In genomic region chr9:83925688-83926041, GRCm38 (mm10) we compare ENCODE assay signal across 8 mouse cellular contexts. TPM values are rescaled to one million over a fixed set of nuclear protein-coding genes. Genes with fewer than 3 reads are reported as not detected.
DNase-seq lines count a peak whose midpoint lies in the region; ATAC-seq and TF ChIP-seq lines count a peak whose summit lies in the region.

No protein-coding gene starts in this region.

- H3K4me3 ChIP-seq in lung, embryonic 15.5 days = peak overlapping the region; percentile 85
- peak overlapping the region; percentile 79 for H3K4me3 ChIP-seq in embryonic facial prominence, embryonic 13.5 days
- peak overlapping the region; percentile 73 for H3K4me3 ChIP-seq in intestine, embryonic 15.5 days (replicated peaks)
- H3K4me3 ChIP-seq in neural tube, embryonic 14.5 days (ENCODE audit: low read depth, low read length) = peak overlapping the region; percentile 45
- no peak overlapping the region for H3K4me3 ChIP-seq in thymus, adult 2 months (ENCODE audit: control insufficient read depth, insufficient read depth, low read length)

- ATAC-seq in lung, embryonic 15.5 days (ENCODE audit: borderline replicate concordance, extremely low read depth, low FRiP score, low TSS enrichment) = no peak
- ATAC-seq in embryonic facial prominence, embryonic 13.5 days (ENCODE audit: insufficient number of reproducible peaks, insufficient read depth, low FRiP score, low TSS enrichment, low read depth) = no peak
- ATAC-seq in intestine, embryonic 15.5 days = no peak
- no peak for ATAC-seq in neural tube, embryonic 14.5 days (ENCODE audit: low read depth)

- no peaks in the 10 kb centered on the region for H3K36me3 ChIP-seq in lung, embryonic 15.5 days
- H3K36me3 ChIP-seq in embryonic facial prominence, embryonic 13.5 days = no peaks in the 10 kb centered on the region
- no peaks in the 10 kb centered on the region for H3K36me3 ChIP-seq in intestine, embryonic 15.5 days
- no peaks in the 10 kb centered on the region for H3K36me3 ChIP-seq in neural tube, embryonic 14.5 days (ENCODE audit: control insufficient read depth, insufficient read depth, low read length)
- H3K36me3 ChIP-seq in thymus, adult 2 months (ENCODE audit: control insufficient read depth, insufficient read depth, low read length) = no peaks in the 10 kb centered on the region

- no peak overlapping the region for H3K27ac ChIP-seq in lung, embryonic 15.5 days
- no peak overlapping the region for H3K27ac ChIP-seq in embryonic facial prominence, embryonic 13.5 days
- H3K27ac ChIP-seq in intestine, embryonic 15.5 days = no peak overlapping the region
- no peak overlapping the region for H3K27ac ChIP-seq in neural tube, embryonic 14.5 days (ENCODE audit: low read depth, low read length)
- no peak overlapping the region for H3K27ac ChIP-seq in thymus, adult 2 months (ENCODE audit: control insufficient read depth, insufficient read depth, low read length)

- H3K9me3 ChIP-seq in lung, embryonic 15.5 days = no peaks in the 10 kb centered on the region
- no peaks in the 10 kb centered on the region for H3K9me3 ChIP-seq in embryonic facial prominence, embryonic 13.5 days
- no peaks in the 10 kb centered on the region for H3K9me3 ChIP-seq in intestine, embryonic 15.5 days
- H3K9me3 ChIP-seq in neural tube, embryonic 14.5 days (ENCODE audit: control insufficient read depth, low read length) = no peaks in the 10 kb centered on the region

- peak overlapping the region; percentile 67; the same call in 1 of the 2 replicates for H3K9ac ChIP-seq in lung, embryonic 15.5 days
- H3K9ac ChIP-seq in embryonic facial prominence, embryonic 13.5 days = peak overlapping the region; percentile 82; the same call in 1 of the 2 replicates
- no peak overlapping the region for H3K9ac ChIP-seq in intestine, embryonic 15.5 days
- H3K9ac ChIP-seq in neural tube, embryonic 14.5 days (replicated peaks; ENCODE audit: low read depth, low read length) = 0 out of 2 replicates have a peak overlapping the region, but pooled peaks have one; percentile 47

- 52% methylated on average over 4 of the region's 4 CpGs for WGBS in lung, embryonic 15.5 days
- 57% methylated on average over 4 of the region's 4 CpGs for WGBS in embryonic facial prominence, embryonic 13.5 days
- 52% methylated on average over 4 of the region's 4 CpGs for WGBS in intestine, embryonic 15.5 days
- WGBS in neural tube, embryonic 14.5 days = 64% methylated on average over 4 of the region's 4 CpGs
- 86% methylated on average over 4 of the region's 4 CpGs for WGBS in thymus, adult 2 months

- no peak for TF ChIP-seq POLR2A in thymus, adult 2 months (IDR thresholded peaks at IDR 0.05; ENCODE audit: control insufficient read depth, extremely low read depth, insufficient read depth, low read length, poor library complexity)

- H3K27me3 ChIP-seq in lung, embryonic 15.5 days = no peaks in the 10 kb centered on the region
- H3K27me3 ChIP-seq in embryonic facial prominence, embryonic 13.5 days = no peaks in the 10 kb centered on the region
- no peaks in the 10 kb centered on the region for H3K27me3 ChIP-seq in intestine, embryonic 15.5 days (replicated peaks)
- H3K27me3 ChIP-seq in neural tube, embryonic 14.5 days (ENCODE audit: control insufficient read depth, insufficient read depth, low read length) = no peaks in the 10 kb centered on the region
- no peaks in the 10 kb centered on the region for H3K27me3 ChIP-seq in thymus, adult 2 months (ENCODE audit: control insufficient read depth, insufficient read depth, low read length)

- TF ChIP-seq CTCF in thymus, adult 2 months (IDR thresholded peaks at IDR 0.05; ENCODE audit: borderline replicate concordance, control insufficient read depth, extremely low read depth, insufficient read depth, low read length, poor library complexity) = no peak

- no peak for DNase-seq in lung, postnatal 14 days
- no peak for DNase-seq in gastrocnemius, adult 18-20 months (ENCODE audit: low spot score)
- DNase-seq in thymus, adult 2 months = no peak
- no peak for DNase-seq in urinary bladder, postnatal 36 days (ENCODE audit: low spot score in 2 of 2)

- peaks cover 10% of the 10 kb centered on the region; the same call in 1 of the 2 replicates for H3K4me1 ChIP-seq in lung, embryonic 15.5 days
- peaks cover 5% of the 10 kb centered on the region for H3K4me1 ChIP-seq in embryonic facial prominence, embryonic 13.5 days
- no peaks in the 10 kb centered on the region; the same call in 1 of the 2 replicates for H3K4me1 ChIP-seq in intestine, embryonic 15.5 days (replicated peaks)
- H3K4me1 ChIP-seq in neural tube, embryonic 14.5 days (ENCODE audit: control insufficient read depth, insufficient read depth, low read length) = no peaks in the 10 kb centered on the region
- peaks cover 4% of the 10 kb centered on the region; the same call in 1 of the 2 replicates for H3K4me1 ChIP-seq in thymus, adult 2 months (replicated peaks; ENCODE audit: control insufficient read depth, insufficient read depth, low read length)

- H3K4me2 ChIP-seq in lung, embryonic 15.5 days = peak overlapping the region; percentile 72
- peak overlapping the region; percentile 76 for H3K4me2 ChIP-seq in embryonic facial prominence, embryonic 13.5 days
- H3K4me2 ChIP-seq in intestine, embryonic 15.5 days (replicated peaks) = peak overlapping the region; percentile 84
- peak overlapping the region; percentile 41 for H3K4me2 ChIP-seq in neural tube, embryonic 14.5 days (ENCODE audit: low read depth, low read length)

RNA-seq across cellular contexts. Expression of gene Bckdhb, which starts 0.7 kb away (rescaled TPM):
- 41.0 and 43.7 TPM in 2 replicates for polyA plus RNA-seq in lung, embryonic 15.5 days (2015; fragmentation: Nextera tagmentation; extraction: Ambion mirVana)
- polyA plus RNA-seq in embryonic facial prominence, embryonic 13.5 days (2015; fragmentation: Nextera tagmentation; extraction: Ambion mirVana) = 56.7 and 56.9 TPM in 2 replicates
- polyA plus RNA-seq in intestine, embryonic 15.5 days (2015; fragmentation: Nextera tagmentation; extraction: Ambion mirVana) = 39.5 and 41.2 TPM in 2 replicates
- 36.1 and 39.0 TPM in 2 replicates for polyA plus RNA-seq in neural tube, embryonic 14.5 days (2014; fragmentation: Nextera tagmentation; extraction: Ambion mirVana)
- 10 to 100 TPM; 44.4 to 55.9 TPM for total RNA-seq in gastrocnemius, adult 18-20 months (2021)
- 12.6 and 15.0 TPM in 2 replicates for polyA plus RNA-seq in thymus, adult 2 months (2012; rRNA removed)
